Mouse (Mus musculus) bone marrow, adult 2 months (tissue): ENCODE results near the gene Dusp18. TPM values are rescaled to one million over a fixed set of nuclear protein-coding genes. Genes with fewer than 3 reads are reported as not detected.

Experiments used
- H3K27ac ChIP-seq: fragments of 200-500 bp; 2 replicates; pipeline ENCODE4 v1.5.1; 2012; ENCODE audit warnings: low read depth, mild to moderate bottlenecking, control low read depth, inconsistent platforms, low read length; ENCODE audit not compliant: control insufficient read depth, poor library complexity, insufficient read depth
- H3K4me1 ChIP-seq: fragments of 200-500 bp; 2 replicates; pipeline ENCODE4 v1.6.1; 2011; ENCODE audit warnings: low read length; ENCODE audit not compliant: control insufficient read depth, insufficient read depth
- H3K4me3 ChIP-seq: fragments of 200-500 bp; replicated peaks from 2 replicates; pipeline ENCODE3; 2011; ENCODE audit warnings: mild to moderate bottlenecking, low read depth, low read length, control low read depth; ENCODE audit not compliant: control insufficient read depth
- CTCF ChIP-seq: fragments of 200-500 bp; IDR thresholded peaks from 2 replicates; pipeline ENCODE4 v1.5.1; 2011; ENCODE audit warnings: low read length, control low read depth; ENCODE audit not compliant: control insufficient read depth, insufficient read depth
- POLR2A ChIP-seq: fragments of 200-500 bp; IDR thresholded peaks from 2 replicates; pipeline ENCODE4 v1.6.1; 2011; ENCODE audit warnings: low read depth, mild to moderate bottlenecking, control low read depth, low read length, borderline replicate concordance; ENCODE audit not compliant: control insufficient read depth
- WGBS: fragments of 180-500 bp; shearing (Covaris S2); methylation state at CpG from one replicate; pipeline ENCODE4 v1.1.7; 2018; 5-methylcytosine and 5-hydroxymethylcytosine counted together
- polyA plus RNA-seq: library from polyadenylated mRNA; stranded (reverse); fragments of >200 nt; gene quantifications from 2 replicates; pipeline ENCODE4 v1.2.4, GENCODE M21; 2011; ENCODE audit warnings: low replicate concordance; ENCODE audit not compliant: missing spikeins, insufficient read depth, insufficient read length

The Dusp18 gene
- polyA plus RNA-seq, 1 experiment = 1.2 TPM

GRCm38 (mm10) chr11:3912100-3912874 lies 17.2 kb downstream of the Dusp18 start:
- WGBS = 64% methylated on average over 19 of the region's 19 CpGs
- no peaks in the 10 kb centered on the region for H3K4me1 ChIP-seq
- no peak overlapping the region; the same call in 1 of the 2 replicates for H3K27ac ChIP-seq
- TF ChIP-seq CTCF (no peak), POLR2A (no peak)
- H3K4me3 ChIP-seq = peak overlapping the region; percentile 70

- H3K4me1 ChIP-seq = no peaks in the 10 kb centered on the region
- TF ChIP-seq CTCF = no peak
- TF ChIP-seq POLR2A = no peak; the same call in 1 of the 2 replicates
- 22% methylated on average over 16 of the region's 16 CpGs for WGBS
- H3K4me3 ChIP-seq = peak overlapping the region; percentile 70
- peak overlapping the region; percentile 4; the same call in 1 of the 2 replicates for H3K27ac ChIP-seq
Observed at GRCm38 (mm10) chr11:3912875-3913271, 17.8 kb downstream of the Dusp18 start.

- Histone ChIP-seq H3K4me3 (peak overlapping the region; percentile 70), H3K4me1 (no peaks in the 10 kb centered on the region), H3K27ac (peak overlapping the region; percentile 71)
- TF ChIP-seq POLR2A (peak; percentile 9; the same call in 1 of the 2 replicates), CTCF (no peak)
- WGBS = under 1% methylated on average over 65 of the region's 65 CpGs
Observed at GRCm38 (mm10) chr11:3913316-3914108, 18.5 kb downstream of the Dusp18 start.

- Histone ChIP-seq H3K4me1 (no peaks in the 10 kb centered on the region), H3K4me3 (peak within 1 kb of the TSS; percentile 70), H3K27ac (peak within 1 kb of the TSS; percentile 71)
- TF ChIP-seq CTCF (peak; percentile 91), POLR2A (peak; percentile 17; the same call in 1 of the 2 replicates)
- under 1% methylated on average over 28 of the region's 28 CpGs for WGBS
Observed at GRCm38 (mm10) chr11:3914109-3914840, 19.2 kb downstream of the Dusp18 start, which contains the start of gene Slc35e4. Gene Slc35e4 (minus strand): TSS chr11:3914664.

- no peak overlapping the region for H3K27ac ChIP-seq
- TF ChIP-seq POLR2A = no peak
- TF ChIP-seq CTCF = peak; percentile 59; the same call in 1 of the 2 replicates
- 12% methylated on average over 1 of the region's 1 CpGs for WGBS
Observed at GRCm38 (mm10) chr11:3918738-3919137, 23.7 kb downstream of the Dusp18 start.

GRCm38 (mm10) chr11:3920476-3920875 lies 25.4 kb downstream of the Dusp18 start:
- Histone ChIP-seq H3K4me3 (no peak overlapping the region), H3K27ac (no peak overlapping the region), H3K4me1 (no peaks in the 10 kb centered on the region)
- TF ChIP-seq CTCF (no peak), POLR2A (no peak)
- WGBS = 84% methylated on average over 7 of the region's 7 CpGs

More at GRCm38 (mm10) chr11:3918738-3919137, 23.7 kb downstream of the Dusp18 start:
- H3K4me1 ChIP-seq = no peaks in the 10 kb centered on the region
- no peak overlapping the region for H3K4me3 ChIP-seq

- 38% methylated on average over 8 of the region's 8 CpGs for whole genome bisulfite sequencing
- H3K27ac ChIP-seq = no peak overlapping the region
- TF ChIP-seq CTCF (peak; percentile 89), POLR2A (no peak)
- H3K4me1 ChIP-seq = no peaks in the 10 kb centered on the region
- H3K4me3 ChIP-seq = no peak overlapping the region
Observed at GRCm38 (mm10) chr11:3921281-3921850, 26.3 kb downstream of the Dusp18 start.

GRCm38 (mm10) chr11:3922115-3922514 lies 27.1 kb downstream of the Dusp18 start:
- Histone ChIP-seq H3K27ac (no peak overlapping the region), H3K4me1 (no peaks in the 10 kb centered on the region), H3K4me3 (no peak overlapping the region)
- TF ChIP-seq CTCF (no peak), POLR2A (no peak)
- WGBS = 84% methylated on average over 9 of the region's 9 CpGs
